Mouse (Mus musculus) fat pad, adult 2 months (tissue): ENCODE results near the gene Rab7.
"Not testable (repeated sequence)": the region's sequence is repeated elsewhere in the genome, so short reads cannot be mapped to it uniquely, and the experiment has no call there.

Source experiments
- DNase-seq: peaks from one replicate; pipeline ENCODE4 v3.0.0-alpha.2; 2011; ENCODE audit warnings: low read depth, low spot score; ENCODE audit errors: extremely low read depth

Rab7 gene

GRCm38 (mm10) chr6:88004773-88005172, 40.3 kb downstream of the Rab7 start:
- not testable (repeated sequence) for DNase-seq

- DNase-seq: peak; percentile 65
Measured at GRCm38 (mm10) chr6:88003439-88003838, 41.6 kb downstream of the Rab7 start.

DNA sequence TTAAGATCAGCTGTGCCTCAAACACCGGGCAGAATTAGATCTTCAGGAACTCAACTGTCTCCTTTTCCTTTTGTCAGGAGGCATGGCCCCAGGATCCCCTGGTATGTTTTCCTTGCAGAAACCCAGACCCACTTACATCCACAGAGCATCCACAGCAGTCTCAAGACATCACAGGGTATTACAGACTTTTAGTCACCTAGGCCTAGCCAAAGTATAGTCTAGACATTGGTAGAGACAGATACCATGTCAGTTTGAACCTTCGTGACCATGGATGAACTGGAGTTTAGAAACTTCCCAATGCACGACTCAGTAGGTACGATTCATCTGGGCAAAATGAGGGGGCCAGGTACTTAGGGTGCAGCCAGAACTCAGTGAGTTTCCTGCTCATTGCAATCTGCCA, 46.7 kb downstream of the Rab7 start:
- DNase-seq: no peak

- no peak for DNase-seq
Measured at GRCm38 (mm10) chr6:87997706-87998265, 47.3 kb downstream of the Rab7 start.

DNA sequence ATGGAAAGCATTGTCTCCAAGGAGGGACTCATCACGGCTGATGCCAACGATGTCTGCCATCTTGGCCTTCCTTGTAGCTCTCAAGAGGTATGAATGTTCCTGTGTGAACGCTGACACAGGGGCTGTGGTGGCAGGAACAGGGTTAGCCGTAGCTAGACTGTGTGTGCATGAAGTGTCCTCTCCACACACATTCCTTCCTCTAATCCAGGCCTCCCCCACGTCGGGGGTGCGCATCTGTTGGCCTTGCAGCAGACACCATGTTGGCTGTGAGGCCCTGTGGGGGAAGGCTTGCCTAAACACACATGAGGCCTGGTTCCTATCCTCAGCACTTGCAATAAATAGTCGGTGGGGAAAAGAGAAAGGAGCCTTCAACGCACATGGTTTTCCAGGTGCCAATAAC, 48.5 kb downstream of the Rab7 start:
- DNase-seq: no peak

GRCm38 (mm10) chr6:87995519-87995918, 49.6 kb downstream of the Rab7 start:
- no peak for DNase-seq

GRCm38 (mm10) chr6:87993790-87994571, 51.1 kb downstream of the Rab7 start:
- no peak for DNase-seq

DNA sequence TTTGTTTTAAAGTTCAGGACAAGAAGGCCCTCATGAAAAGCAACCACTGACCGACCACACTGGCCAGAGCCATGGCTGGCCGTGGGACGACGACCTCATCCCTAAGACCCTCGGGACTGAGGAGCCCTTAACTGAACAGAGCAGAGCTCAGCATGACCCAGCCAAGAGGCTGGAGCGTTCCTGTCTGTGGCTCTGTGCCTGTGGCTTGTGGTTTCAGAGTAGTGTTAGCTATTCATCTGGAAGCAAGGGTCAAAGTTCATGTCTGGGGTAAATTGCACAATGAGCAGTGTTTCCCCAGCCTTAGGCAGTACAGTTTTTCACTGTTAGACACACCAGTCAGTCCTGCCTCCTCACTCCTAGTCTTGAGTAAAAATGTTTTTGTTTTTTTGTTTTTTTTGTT, 52.3 kb downstream of the Rab7 start:
- DNase-seq: no peak

DNA sequence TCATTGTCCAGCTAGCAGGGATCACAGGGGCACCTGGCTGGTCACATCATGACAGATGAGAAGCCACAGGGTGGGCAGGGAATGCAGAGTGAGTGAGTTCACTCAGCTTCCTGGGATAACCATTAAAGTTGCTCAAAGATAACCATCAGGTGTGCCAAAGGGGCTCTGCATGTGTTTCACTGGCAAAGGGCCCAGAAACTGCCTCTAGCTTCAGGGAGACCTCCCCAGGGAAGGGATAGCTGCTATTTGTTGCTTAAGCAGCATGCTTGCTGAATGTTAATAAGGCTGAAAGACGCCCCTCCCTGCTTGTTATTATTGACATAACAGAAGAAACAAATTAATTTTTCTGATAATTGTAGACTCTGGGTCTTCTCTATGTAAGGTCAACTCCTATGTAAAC, 53.2 kb downstream of the Rab7 start:
- DNase-seq: no peak

DNA sequence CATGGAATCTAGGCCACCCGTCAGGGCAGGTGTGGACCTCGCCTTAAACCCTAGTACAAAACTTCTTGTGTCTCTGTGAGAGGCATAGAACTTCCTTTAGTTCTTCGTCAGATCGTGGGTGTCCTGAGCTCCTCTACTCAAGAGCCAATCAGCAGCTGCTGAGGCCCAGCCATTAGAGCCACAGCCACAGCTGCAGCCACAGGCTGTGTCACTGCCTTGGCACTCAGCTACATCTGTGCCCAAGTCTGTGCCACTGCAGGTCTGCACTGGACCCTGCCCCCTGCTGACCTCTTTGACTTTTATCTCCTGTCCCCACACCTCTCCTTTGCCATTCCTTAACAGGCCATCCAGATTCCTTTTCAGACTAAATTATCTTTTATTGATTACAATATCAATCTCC, 53.9 kb downstream of the Rab7 start:
- no peak for DNase-seq

DNA sequence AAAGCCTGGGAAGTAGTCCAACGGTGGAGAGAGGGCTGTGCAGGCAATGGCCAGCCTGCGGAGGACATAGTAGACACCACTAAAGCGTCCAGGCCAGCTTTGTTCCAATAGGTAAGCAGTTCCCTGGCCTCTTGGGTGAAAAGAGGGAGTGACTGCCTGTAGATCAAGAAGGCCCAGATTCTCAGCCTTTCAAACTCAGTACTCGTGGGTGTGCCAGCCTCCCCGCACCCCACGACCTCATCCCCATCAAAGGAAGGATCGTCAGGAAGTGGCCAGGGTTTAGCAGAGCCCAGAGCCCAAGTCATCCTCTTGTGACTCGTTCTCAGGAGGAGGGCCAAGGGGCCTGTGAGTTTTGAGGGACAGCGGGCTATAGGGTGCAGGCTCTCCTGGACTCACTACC, 62.6 kb downstream of the Rab7 start:
- DNase-seq: no peak

- DNase-seq: no peak
Measured at GRCm38 (mm10) chr6:87981547-87982256, 63.4 kb downstream of the Rab7 start, which contains the start of gene H1fx. Gene H1fx (minus strand): TSS chr6:87981637.

DNA sequence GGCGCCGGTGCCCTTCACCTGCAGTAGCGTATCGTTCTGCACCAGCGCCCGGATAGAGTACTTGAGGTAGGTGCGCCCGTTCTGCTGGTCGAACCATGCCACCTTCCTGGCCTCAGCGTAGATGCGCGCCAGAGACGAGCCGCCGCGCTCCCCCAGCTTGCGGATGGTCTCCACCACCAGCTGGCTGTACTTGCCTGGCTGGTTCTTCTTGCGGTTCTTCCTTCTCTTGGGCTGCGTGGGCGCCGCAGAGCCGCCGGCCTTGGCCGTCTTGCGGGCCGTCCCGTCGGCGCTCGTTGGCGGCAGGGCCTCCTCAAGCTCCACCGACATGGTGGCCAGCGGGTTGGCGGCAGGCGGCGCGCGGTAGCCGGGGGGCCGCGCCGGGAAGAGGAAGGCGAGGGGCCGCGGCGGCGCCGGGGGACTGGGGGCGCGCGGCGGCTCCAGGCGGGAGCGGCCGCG, 64.0 kb downstream of the Rab7 start:
- no peak for DNase-seq

DNA sequence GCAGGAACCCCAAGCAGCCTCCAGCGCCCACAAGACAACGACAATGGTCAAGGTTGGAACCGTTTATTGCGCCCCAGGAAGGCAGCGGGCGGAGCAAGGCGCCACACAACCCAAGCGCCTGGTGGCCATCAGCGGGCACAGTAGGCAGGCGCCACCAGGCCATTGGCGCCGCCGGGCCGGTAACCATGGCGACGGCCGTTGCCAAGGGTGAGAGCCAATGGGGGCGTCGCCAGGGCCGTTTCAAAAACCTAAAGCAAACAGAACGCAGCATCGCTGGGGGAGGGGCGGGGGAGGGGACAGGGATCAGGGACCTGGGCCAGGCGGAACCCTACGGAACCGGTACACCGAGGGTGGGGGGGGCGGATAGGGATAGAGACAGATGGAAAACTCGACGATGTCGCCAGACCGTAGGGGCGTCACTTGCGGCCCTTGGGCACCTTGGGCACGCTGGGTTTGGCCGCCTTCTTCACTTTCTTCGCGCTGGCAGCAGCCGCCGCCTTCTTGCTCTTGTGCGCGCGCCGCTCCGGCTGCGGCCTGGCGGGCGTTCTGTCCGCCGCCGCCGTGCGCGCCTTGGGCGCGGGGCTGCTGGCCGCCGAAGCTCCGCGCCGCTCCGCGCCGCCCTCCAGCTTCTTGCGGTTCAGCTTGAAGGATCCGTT, 64.6 kb downstream of the Rab7 start:
- no peak for DNase-seq

DNA sequence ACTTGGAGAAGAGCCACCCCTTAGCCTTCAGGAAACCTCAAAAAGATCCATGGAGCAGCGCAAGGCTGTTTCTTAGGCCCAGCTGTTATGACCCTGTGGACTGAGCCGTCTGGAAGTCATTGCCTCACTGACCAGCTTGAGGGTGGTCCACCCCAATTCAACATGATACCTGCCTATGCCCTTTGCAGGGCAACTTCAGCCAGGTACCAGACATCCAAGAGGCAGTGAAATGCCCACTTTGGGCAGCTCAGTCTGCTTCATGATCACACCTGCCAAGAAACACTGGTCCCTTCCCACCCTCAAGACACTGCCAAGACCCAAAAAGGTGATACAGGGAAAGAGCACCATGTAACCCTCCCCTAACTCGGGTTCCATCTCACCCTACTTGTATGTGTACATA, 65.3 kb downstream of the Rab7 start:
- no peak for DNase-seq

DNA sequence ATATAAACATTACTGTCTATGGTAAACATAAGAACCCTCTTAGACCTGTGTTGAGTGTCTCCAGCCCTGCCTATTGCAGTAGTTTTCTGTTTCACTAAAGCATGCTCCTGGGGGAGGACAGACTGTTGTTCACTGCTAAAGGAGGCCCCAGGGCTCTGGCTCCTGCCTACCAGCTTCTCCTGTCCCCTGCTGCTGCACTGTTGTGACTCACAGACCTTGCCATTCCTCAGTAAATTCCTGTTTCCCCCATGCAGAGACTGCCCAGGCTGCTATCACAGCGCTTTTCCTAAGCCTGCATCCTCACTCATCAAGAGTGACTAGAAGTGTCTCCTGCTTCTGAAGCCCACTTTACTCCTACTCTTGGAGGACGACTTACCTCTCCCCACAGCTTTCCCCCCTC, 75.0 kb downstream of the Rab7 start:
- no peak for DNase-seq

DNA sequence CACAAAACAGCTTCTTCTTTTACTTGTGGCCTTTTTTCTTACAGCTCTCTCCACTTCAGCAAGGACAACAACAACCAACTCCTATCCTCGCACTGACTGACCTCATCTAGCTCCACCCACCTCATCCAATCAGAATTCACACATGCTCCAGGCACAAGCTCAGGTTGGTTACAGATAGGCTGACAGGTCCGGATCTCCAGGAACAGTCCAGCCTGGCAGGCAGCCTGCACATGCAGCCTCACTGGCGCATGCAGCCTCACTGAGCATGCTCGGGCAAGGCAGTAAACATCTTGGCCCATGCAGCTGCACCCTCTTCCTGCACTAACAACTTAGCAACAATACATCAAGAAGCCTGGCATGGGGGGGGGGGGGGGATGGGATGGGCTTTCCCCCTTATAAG, 82.6 kb downstream of the Rab7 start:
- DNase-seq: not testable (repeated sequence)
